Mouse (Mus musculus) left cerebral cortex, postnatal 10 days (tissue): ENCODE measurements at regions not wholly inside any gene's neighbourhood (a gene's known extent, or its start where the extent isn't known, plus 50 kb on each side); places are given as distances from the start of the nearest gene placed in this dataset.
"Not testable (repeated sequence)": the region's sequence is repeated elsewhere in the genome, so short reads cannot be mapped to it uniquely, and the experiment has no call there.

ENCODE experiments used
- DNase-seq, 2 experiments: peaks; one replicate each; pipeline ENCODE4 v3.0.0; 2021 to 2022; ENCODE audit warnings: low spot score in 2 of 2, mixed read lengths in 1 of 2; ENCODE audit errors: extremely low spot score in 1 of 2
- intact Hi-C: fragments of 180-260 bp; cut with DNase I; formaldehyde crosslinking; loops from one replicate; pipeline ENCODE4 v1.15.1; 2025

DNA sequence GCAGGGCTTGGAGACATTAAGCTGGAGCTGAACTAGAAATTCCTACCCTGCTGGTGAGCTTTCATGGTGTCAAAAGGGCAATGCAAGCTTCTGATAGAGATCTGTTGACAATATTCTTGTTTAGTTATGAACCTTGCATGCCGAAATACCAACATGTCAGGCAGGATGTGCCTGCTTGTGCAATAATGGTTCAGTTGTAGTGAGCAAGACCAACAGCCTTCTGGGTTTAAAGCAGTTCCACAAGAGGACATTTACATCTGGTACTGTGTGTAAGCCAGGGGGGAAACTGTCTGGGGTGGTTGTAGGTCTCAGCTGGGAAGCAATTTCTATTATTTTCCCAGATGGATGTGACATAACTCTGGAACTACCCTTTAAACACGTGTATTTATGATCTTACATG, 987.6 kb upstream of the Gm38303 start:
- intact Hi-C loops: no loop called here
- DNase-seq: no peak

DNA sequence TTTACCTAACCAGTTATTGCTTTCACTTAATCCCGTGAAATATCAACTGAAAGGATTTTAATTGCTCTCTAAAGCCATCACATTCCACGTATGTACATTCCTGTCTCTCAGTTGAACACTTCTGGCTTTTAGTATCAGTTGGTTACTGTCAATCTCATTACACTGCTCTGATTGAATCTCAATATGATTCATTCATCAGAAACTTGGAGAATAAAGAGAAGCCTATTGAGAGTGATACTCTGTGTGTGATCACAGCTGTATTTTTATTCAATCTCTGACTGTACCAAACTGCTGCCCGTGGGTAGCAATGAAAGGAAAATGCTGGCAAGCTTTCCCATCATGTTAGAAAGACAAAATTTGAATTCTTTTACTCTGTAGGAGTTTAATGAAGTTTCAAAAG, 957.5 kb upstream of the Gm38303 start:
- intact Hi-C loops: no loop called here
- no peak for DNase-seq

- no peak for DNase-seq
- intact Hi-C loops: no loop called here
These were observed 925.6 kb upstream of the Gm38303 start for GRCm38 (mm10) chr3:11261052-11261451.

GRCm38 (mm10) chr3:11213996-11214395, 878.5 kb upstream of the Gm38303 start:
- intact Hi-C loops: no loop called here

DNA sequence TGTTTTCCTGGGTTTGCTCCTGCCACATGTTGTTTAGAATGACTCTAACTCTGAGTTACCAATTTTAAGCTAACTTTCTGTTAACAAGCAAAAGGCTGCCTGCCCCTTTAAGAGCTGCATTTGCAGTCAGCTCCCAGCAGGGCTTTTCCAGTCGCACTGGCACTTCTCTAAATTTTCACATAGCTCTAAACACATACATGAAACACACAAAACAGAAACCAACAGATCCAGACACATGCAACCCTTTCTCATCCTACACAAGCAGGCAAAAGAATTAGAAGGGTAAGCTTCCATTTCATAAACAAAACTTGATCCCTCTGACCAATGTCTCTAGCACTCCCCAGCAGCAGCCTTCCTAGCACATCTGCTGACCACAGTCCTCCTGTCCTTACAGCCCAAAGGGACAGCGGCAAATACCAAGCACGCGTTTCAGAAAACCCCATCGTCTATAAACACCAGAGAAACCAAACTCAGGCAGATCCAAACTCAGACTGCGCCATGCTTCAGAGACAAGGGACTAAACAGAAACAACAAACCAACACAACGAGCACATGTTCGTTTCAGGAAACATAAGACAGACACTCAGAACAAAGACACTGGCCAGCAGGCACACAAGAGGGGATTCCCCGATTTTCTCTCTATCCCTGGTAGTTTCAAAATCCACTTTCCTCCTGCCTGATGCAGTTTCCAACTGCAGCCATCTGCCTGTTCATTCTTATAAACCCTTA, 877.6 kb upstream of the Gm38303 start:
- intact Hi-C loops, DNase-seq: not testable (repeated sequence)

More at GRCm38 (mm10) chr3:11213996-11214395, 878.5 kb upstream of the Gm38303 start:
- DNase-seq: no peak

GRCm38 (mm10) chr3:11212290-11212912, 876.9 kb upstream of the Gm38303 start:
- DNase-seq, intact Hi-C loops: not testable (repeated sequence)

- intact Hi-C loops, DNase-seq: not testable (repeated sequence)
These were observed 875.7 kb upstream of the Gm38303 start for GRCm38 (mm10) chr3:11210920-11211811.

- no peak for DNase-seq
- intact Hi-C loops: no loop called here
These were observed 838.5 kb upstream of the Gm38303 start for GRCm38 (mm10) chr3:11174002-11174401.

- intact Hi-C loops: no loop called here
- peak; percentile 40 for DNase-seq
These were observed 819.9 kb upstream of the Gm38303 start for GRCm38 (mm10) chr3:11155350-11155749.
